Mouse (Mus musculus): Measurements from ENCODE around the gene Jmjd6.

Gene Jmjd6

GRCm38 (mm10) chr11:116843261-116844233 is at the start of gene Jmjd6, which contains the start of gene Mettl23:
Gene Jmjd6 (minus strand): TSS chr11:116843449.
Gene Mettl23 (plus strand): TSS chr11:116843278.
- DNase-seq, result peak; percentile 96

- peak; percentile 39 for DNase-seq
Observed at GRCm38 (mm10) chr11:116887136-116887535, 43.9 kb upstream of the Jmjd6 start.

GRCm38 (mm10) chr11:116885275-116886151 is 42.3 kb upstream of the Jmjd6 start:
- DNase-seq, result peak; percentile 79

GRCm38 (mm10) chr11:116884061-116884460 is 40.8 kb upstream of the Jmjd6 start:
- DNase-seq, result no peak

- no peak for DNase-seq
Observed at GRCm38 (mm10) chr11:116882446-116882845, 39.2 kb upstream of the Jmjd6 start.

- no peak for DNase-seq
Observed at GRCm38 (mm10) chr11:116881440-116881839, 38.2 kb upstream of the Jmjd6 start.

- DNase-seq, result no peak
Observed at GRCm38 (mm10) chr11:116880839-116881238, 37.6 kb upstream of the Jmjd6 start.

GRCm38 (mm10) chr11:116878454-116878853 is 35.2 kb upstream of the Jmjd6 start:
- no peak for DNase-seq

- no peak for DNase-seq
Observed at GRCm38 (mm10) chr11:116873987-116874386, 30.7 kb upstream of the Jmjd6 start.

- no peak for DNase-seq
Observed at GRCm38 (mm10) chr11:116871538-116871937, 28.3 kb upstream of the Jmjd6 start.

GRCm38 (mm10) chr11:116869641-116870040 is 26.4 kb upstream of the Jmjd6 start:
- no peak for DNase-seq

GRCm38 (mm10) chr11:116869223-116869622 is 26.0 kb upstream of the Jmjd6 start:
- no peak for DNase-seq

GRCm38 (mm10) chr11:116868129-116868528 is 24.9 kb upstream of the Jmjd6 start:
- DNase-seq, result no peak

GRCm38 (mm10) chr11:116865945-116866585 is 22.8 kb upstream of the Jmjd6 start:
- no peak for DNase-seq

GRCm38 (mm10) chr11:116864444-116864843 is 21.2 kb upstream of the Jmjd6 start:
- no peak for DNase-seq

- no peak for DNase-seq
Observed at GRCm38 (mm10) chr11:116857183-116857850, 14.1 kb upstream of the Jmjd6 start.

GRCm38 (mm10) chr11:116854279-116854678 is 11.0 kb upstream of the Jmjd6 start:
- DNase-seq, result no peak

GRCm38 (mm10) chr11:116853512-116853928 is 10.3 kb upstream of the Jmjd6 start:
- DNase-seq, result peak; percentile 97

- DNase-seq, result peak; percentile 98
Observed at GRCm38 (mm10) chr11:116852891-116853511, 9.8 kb upstream of the Jmjd6 start, which contains the start of gene Srsf2. Gene Srsf2 (minus strand): TSS chr11:116853094.

- peak; percentile 85 for DNase-seq
Observed at GRCm38 (mm10) chr11:116852291-116852890, 9.1 kb upstream of the Jmjd6 start, which contains the start of gene Mfsd11. Gene Mfsd11 (plus strand): TSS chr11:116852440.

Data from thymus, postnatal 25 days (tissue).